In genomic region chr4:111495949-111496348, GRCm38 (mm10) we compare ENCODE assay signal across 9 mouse cellular contexts.
DNase-seq lines count a peak whose midpoint lies in the region; ATAC-seq and TF ChIP-seq lines count a peak whose summit lies in the region.
"Had no signal": no experiment of that assay in that cellular context is flagged by ENCODE, and none has a peak within 500 bp of the region (broad histone marks: within the 10 kb centered on the region; RNA-seq: fewer than 3 reads in every experiment).

No protein-coding gene starts in this region.

- ATAC-seq in erythroid progenitor cell, adult 5-6 weeks (replicated peaks; ENCODE audit: low FRiP score, poor library complexity, severe bottlenecking) = no peak

- H3K4me3 ChIP-seq in left cerebral cortex, adult 2 months = no peak overlapping the region
- H3K4me3 ChIP-seq: heart, embryonic 13.5 days had no signal

- DNase-seq in NIH3T3 (ENCODE audit: low read depth) = peak; percentile 73
- peak; percentile 26 to 42 for DNase-seq in cerebellum, adult 18-20 months
- peak; percentile 68 for DNase-seq in forelimb bud, embryonic 11.5 days (ENCODE audit: low read depth, low spot score)
- DNase-seq in hindlimb bud, embryonic 11.5 days (ENCODE audit: extremely low spot score, low read depth, low spot score) = peak; percentile 37
- DNase-seq in left cerebral cortex, adult 2 months (ENCODE audit: extremely low spot score in 1 of 2, low spot score in 2 of 2) = peak; percentile 71 to 84
- peak; percentile 72 for DNase-seq in mesoderm, embryonic 11.5 days (ENCODE audit: low read depth, low spot score)
- DNase-seq in right cerebral cortex, postnatal 4 days = peak; percentile 79

- peak; percentile 87 for TF ChIP-seq CTCF in left cerebral cortex, adult 2 months (IDR thresholded peaks at IDR 0.05)

- intact Hi-C loops in left cerebral cortex, adult 2 months (cut with DNase I) = loop anchor here (1.0 kb wide), 1 partner anchor 130 kb away; no protein-coding TSS in a partner anchor

- no peak overlapping the region for H3K27ac ChIP-seq in left cerebral cortex, adult 2 months
- H3K27ac ChIP-seq: heart, embryonic 13.5 days had no signal
